Mouse (Mus musculus) hindbrain, embryonic 12.5 days (tissue): Measurements from ENCODE around the gene Ppat. TPM values are rescaled to one million over a fixed set of nuclear protein-coding genes. Genes with fewer than 3 reads are reported as not detected.
"Not testable (repeated sequence)": the region's sequence is repeated elsewhere in the genome, so short reads cannot be mapped to it uniquely, and the experiment has no call there.

ENCODE experiments used
- ATAC-seq: fragments of 200-750 bp; cut with Nextera tagmentation; 2 replicates; pipeline ENCODE4 v1.8.0; 2017; ENCODE audit warnings: moderate TSS enrichment; ENCODE audit not compliant: low FRiP score
- H3K27ac ChIP-seq: fragments of 300-500 bp; sonication (generic); 2 replicates; pipeline ENCODE4 v1.5.1; 2016; ENCODE audit warnings: mild to moderate bottlenecking
- H3K27me3 ChIP-seq: fragments of 300-500 bp; sonication (generic); 2 replicates; pipeline ENCODE4 v1.6.1; 2016; ENCODE audit warnings: mild to moderate bottlenecking
- H3K36me3 ChIP-seq: fragments of 300-500 bp; sonication (generic); 2 replicates; pipeline ENCODE4 v1.6.1; 2016; ENCODE audit warnings: mild to moderate bottlenecking
- H3K4me1 ChIP-seq: fragments of 300-500 bp; sonication (generic); 2 replicates; pipeline ENCODE4 v1.6.1; 2016
- H3K4me2 ChIP-seq: fragments of 300-500 bp; sonication (generic); replicated peaks from 2 replicates; pipeline ENCODE4 v1.6.1; 2016; ENCODE audit warnings: mild to moderate bottlenecking
- H3K4me3 ChIP-seq: fragments of 300-500 bp; sonication (generic); 2 replicates; pipeline ENCODE4 v1.5.1; 2016; ENCODE audit warnings: mild to moderate bottlenecking
- H3K9ac ChIP-seq: fragments of 300-500 bp; sonication (generic); 2 replicates; pipeline ENCODE4 v1.6.1; 2016; ENCODE audit warnings: mild to moderate bottlenecking, moderate library complexity
- H3K9me3 ChIP-seq: fragments of 300-500 bp; sonication (generic); replicated peaks from 2 replicates; pipeline ENCODE4 v1.6.1; 2016; ENCODE audit warnings: mild to moderate bottlenecking
- WGBS: fragments of 180-500 bp; shearing (Covaris S2); methylation state at CpG from one replicate; pipeline ENCODE4 v1.1.7; 2016; 5-methylcytosine and 5-hydroxymethylcytosine counted together
- polyA plus RNA-seq: library from polyadenylated mRNA; unstranded; fragments of >200 nt; fragmentation: Nextera tagmentation; extraction: Ambion mirVana; gene quantifications from 2 replicates; pipeline ENCODE4 v1.2.1, GENCODE M21; 2016

The Ppat gene
- 21.1 and 21.3 TPM in 2 replicates for polyA plus RNA-seq

DNA sequence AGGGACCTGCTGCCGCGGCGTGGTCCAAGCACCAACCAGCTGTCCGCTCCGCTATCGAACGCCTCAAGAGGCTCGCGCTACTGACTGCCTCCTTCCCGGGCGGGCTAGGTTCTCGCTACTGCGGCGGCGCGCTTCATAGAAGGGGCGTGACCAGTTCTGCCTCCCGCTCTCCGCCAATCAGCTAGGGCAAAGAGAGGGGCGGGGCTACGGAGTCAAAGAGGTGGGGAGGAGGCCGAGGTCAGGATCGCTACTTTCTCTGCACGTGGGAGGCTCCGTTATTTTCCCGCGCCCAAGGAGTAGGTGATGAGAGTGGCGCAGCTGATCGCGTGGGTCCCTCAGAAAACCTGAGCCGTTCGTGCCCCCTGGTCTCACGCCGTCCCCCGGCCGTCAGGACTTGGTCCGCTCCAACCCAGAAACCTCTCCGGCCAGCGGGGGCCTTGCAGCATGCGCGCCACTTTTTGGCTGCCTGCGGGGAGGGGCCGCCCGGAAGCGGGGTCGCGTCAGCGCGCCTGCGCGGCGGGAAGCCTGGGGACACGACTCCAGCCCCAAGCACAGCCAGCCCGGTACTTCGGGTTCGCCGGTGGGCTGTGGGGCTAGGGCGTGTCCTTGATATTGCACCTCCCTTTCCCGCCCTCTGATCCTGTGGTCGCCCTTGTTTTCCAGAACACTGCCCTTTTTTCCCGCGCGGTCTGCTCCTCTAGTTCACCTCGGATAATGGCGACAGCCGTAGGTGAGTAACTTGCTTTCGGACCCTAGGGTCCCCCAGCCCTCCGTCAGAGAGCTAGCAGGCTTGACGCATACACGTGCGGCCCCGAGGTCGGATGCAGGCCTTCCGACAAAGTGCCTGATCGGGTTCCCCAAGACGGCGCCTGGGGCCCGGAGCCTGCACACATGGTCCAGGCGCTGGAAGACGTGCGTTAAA lies at the start of gene Ppat, which contains the start of gene Paics:
Ppat (minus strand) TSS at position 473 of the 922 bp plus-strand sequence.
Paics (plus strand) TSS at position 202 of the 922 bp plus-strand sequence.
- peak within 1 kb of the TSS; percentile 93 for H3K4me2 ChIP-seq
- H3K9ac ChIP-seq, result peak within 1 kb of the TSS; percentile 79
- H3K27ac ChIP-seq, result peak within 1 kb of the TSS; percentile 82
- ATAC-seq, result peak; percentile 98
- peaks cover 29% of the 10 kb centered on the region for H3K4me1 ChIP-seq
- H3K4me3 ChIP-seq, result peak within 1 kb of the TSS; percentile 71
- H3K9me3 ChIP-seq, result no peaks in the 10 kb centered on the region
- under 1% methylated on average over 81 of the region's 81 CpGs for WGBS
- H3K27me3 ChIP-seq, result no peaks in the 10 kb centered on the region
- H3K36me3 ChIP-seq, result peaks cover 3% of the 10 kb centered on the region

DNA sequence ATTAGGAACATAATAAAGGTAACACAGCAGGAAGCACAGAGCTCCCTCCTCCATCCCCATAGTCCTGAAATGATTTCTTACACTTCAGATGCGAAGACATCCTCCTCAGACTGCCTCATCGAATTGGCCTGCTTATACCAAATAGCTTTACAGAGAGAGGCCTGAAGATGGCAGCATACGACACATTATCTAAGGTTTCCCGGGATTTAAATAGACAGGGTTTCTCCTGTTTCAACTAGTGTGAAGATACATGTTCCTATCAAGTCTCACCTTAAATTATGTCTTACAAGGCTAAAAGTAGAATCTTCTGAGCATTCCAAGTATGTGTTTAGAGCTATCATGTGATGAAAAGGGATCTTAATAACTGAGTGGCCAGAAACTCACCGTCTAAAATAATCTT lies 47.0 kb upstream of the Ppat start:
- ATAC-seq, result no peak
- WGBS, result 58% methylated on average over 5 of the region's 5 CpGs
- no peaks in the 10 kb centered on the region for H3K4me1 ChIP-seq
- 0 out of 2 replicates have a peak, but pooled peaks cover 5% of the 10 kb centered on the region for H3K9me3 ChIP-seq
- H3K36me3 ChIP-seq, result peaks cover 63% of the 10 kb centered on the region
- no peaks in the 10 kb centered on the region for H3K27me3 ChIP-seq
- H3K4me2 ChIP-seq, result no peak overlapping the region
- H3K4me3 ChIP-seq, result no peak overlapping the region
- no peak overlapping the region for H3K9ac ChIP-seq
- no peak overlapping the region for H3K27ac ChIP-seq

DNA sequence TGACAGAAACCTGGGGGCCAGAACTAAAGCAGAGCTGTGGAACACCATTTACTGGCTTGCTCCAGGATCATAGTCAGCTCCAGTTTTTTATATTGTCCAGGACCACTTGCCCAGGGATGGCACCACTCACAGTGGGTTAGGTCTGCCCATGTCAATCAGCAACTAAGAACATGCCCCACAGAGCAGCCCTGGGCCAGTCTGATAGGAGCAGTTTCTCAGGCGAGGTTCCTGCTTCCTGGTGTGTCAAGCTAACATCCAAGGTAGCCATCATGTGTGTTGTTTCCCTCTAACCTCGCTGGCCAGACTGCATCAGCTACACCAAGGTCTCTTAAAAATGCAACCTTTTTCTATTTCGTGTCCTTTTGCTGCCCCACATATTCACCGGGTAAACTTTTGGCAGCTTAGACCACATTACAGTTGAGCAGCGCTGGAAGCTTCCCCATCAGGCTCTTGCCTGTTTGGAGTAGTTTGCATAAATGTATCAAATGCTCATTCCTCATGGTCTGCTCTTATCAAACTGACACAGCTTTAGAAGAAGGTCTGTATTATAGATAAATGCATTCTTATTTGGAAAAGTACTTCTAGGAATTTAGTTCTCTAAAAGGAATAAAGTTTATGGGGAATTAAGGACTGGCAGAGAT lies 41.9 kb upstream of the Ppat start:
- Histone ChIP-seq H3K4me1 (no peaks in the 10 kb centered on the region), H3K27ac (no peak overlapping the region), H3K9me3 (no peaks in the 10 kb centered on the region), H3K4me2 (no peak overlapping the region), H3K36me3 (peaks cover 73% of the 10 kb centered on the region), H3K4me3 (no peak overlapping the region), H3K9ac (no peak overlapping the region), H3K27me3 (no peaks in the 10 kb centered on the region)
- WGBS, result 94% methylated on average over 5 of the region's 5 CpGs
- no peak for ATAC-seq

DNA sequence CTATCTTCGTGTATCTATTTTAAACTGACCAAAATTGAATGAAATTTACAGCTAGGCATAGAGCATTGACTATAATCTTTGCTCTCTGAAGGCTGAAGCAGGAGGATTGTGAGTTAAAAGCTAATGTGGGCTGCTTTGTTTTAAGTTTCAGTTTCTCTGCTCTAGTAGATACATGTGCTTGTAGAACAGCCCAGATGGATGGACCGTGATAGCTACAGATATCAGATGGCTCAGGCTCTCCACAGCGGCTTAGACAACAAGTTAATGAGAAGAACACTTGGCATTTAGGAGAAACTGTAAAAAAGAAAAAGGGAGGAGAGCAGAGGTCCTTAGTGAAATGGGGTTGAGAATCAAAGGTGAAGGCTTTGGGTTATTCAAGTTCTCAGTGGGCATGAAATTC lies 39.4 kb upstream of the Ppat start:
- Histone ChIP-seq H3K4me1 (no peaks in the 10 kb centered on the region), H3K9ac (no peak overlapping the region), H3K27ac (no peak overlapping the region), H3K4me2 (no peak overlapping the region), H3K4me3 (no peak overlapping the region), H3K27me3 (no peaks in the 10 kb centered on the region), H3K9me3 (no peaks in the 10 kb centered on the region), H3K36me3 (peaks cover 71% of the 10 kb centered on the region)
- ATAC-seq, result no peak
- 96% methylated on average over 3 of the region's 3 CpGs for WGBS

DNA sequence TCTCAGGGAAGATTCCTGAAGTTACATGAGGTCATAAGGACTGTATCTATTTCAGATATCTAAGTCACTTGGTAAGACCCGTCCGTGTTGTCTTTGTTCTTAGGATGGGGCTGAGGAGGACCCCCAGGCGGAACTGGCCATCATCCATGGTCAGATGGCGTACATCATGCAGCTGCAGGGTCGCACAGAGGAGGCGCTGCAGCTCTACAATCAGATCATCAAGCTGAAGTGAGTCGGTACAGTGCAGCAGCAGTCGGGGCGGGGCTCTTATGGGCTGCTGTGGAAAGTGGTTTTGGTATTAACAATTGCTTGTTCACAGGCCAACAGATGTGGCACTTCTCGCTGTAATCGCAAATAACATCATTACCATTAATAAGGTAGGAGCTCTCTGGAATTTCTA lies 32.6 kb upstream of the Ppat start:
- no peak for ATAC-seq
- Histone ChIP-seq H3K36me3 (peaks cover 70% of the 10 kb centered on the region), H3K4me1 (no peaks in the 10 kb centered on the region), H3K4me2 (no peak overlapping the region), H3K9me3 (no peaks in the 10 kb centered on the region), H3K27me3 (no peaks in the 10 kb centered on the region), H3K27ac (no peak overlapping the region), H3K9ac (no peak overlapping the region), H3K4me3 (no peak overlapping the region)
- 96% methylated on average over 11 of the region's 11 CpGs for WGBS

DNA sequence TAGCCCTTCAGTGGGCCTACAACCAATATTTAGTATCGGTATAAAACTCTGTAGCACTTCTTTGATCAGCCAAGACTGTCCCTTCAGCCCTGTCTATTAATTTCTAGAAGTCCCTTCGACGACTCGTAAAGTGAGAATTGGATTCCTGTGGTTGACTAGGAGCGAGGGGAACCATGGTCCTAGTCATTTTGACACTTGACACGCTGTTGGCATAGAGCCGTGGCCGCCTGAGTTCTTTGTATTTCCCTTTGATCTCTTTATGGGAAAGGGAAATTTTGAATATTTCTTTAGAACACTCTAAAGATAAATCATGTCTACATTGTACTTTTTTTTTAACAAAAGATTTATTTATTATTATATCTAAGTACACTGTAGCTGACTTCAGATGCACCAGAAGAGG lies 24.4 kb upstream of the Ppat start:
- Histone ChIP-seq H3K4me2 (peak overlapping the region; percentile 75), H3K36me3 (peaks cover 24% of the 10 kb centered on the region), H3K4me3 (peak overlapping the region; percentile 86), H3K27ac (no peak overlapping the region), H3K9ac (no peak overlapping the region), H3K4me1 (peaks cover 16% of the 10 kb centered on the region), H3K27me3 (no peaks in the 10 kb centered on the region), H3K9me3 (no peaks in the 10 kb centered on the region)
- WGBS, result 89% methylated on average over 8 of the region's 8 CpGs
- ATAC-seq, result no peak

DNA sequence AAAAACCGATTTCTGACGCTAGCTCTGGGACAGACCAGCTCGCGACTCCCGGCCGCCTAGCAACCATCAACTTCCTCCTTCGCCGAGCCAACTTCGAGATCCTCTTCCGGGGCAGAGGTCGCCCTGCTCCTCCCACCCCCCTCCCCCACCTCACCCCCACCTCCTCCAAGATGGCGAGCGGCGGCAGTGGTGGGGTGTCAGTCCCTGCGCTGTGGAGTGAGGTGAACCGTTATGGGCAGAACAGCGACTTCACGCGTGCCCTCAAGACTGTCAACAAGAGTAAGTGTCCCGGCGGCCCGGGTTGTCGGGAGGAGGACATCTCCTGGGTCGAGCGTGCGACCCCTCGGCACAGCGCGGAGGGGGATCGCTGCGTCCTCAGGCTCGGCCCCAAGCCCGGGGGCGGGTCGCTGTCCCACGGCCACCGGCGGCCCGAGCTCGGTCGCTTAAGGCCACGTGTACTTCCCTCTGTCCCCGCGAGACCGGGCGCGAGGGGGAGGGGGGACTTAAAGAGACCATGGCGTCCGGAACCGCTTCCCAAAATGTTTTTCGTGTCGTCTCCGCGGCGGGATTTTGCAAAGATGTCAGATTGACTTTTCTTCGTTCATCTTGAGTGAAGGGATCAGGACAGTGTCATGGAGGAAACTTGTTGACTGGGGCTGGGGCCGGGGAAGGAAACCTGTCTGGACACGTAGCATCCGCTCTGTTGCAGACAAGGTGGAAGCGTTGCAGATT lies 23.3 kb upstream of the Ppat start, which contains the start of gene Srp72:
Srp72 (plus strand) TSS at position 130 of the 732 bp plus-strand sequence.
- peak; percentile 96 for ATAC-seq
- peak within 1 kb of the TSS; percentile 86 for H3K4me3 ChIP-seq
- H3K27me3 ChIP-seq, result no peaks in the 10 kb centered on the region
- H3K9me3 ChIP-seq, result no peaks in the 10 kb centered on the region
- H3K9ac ChIP-seq, result peak within 1 kb of the TSS; percentile 81
- WGBS, result under 1% methylated on average over 60 of the region's 60 CpGs
- H3K4me2 ChIP-seq, result peak within 1 kb of the TSS; percentile 92
- peaks cover 27% of the 10 kb centered on the region for H3K36me3 ChIP-seq
- H3K4me1 ChIP-seq, result peaks cover 16% of the 10 kb centered on the region
- peak within 1 kb of the TSS; percentile 84 for H3K27ac ChIP-seq

DNA sequence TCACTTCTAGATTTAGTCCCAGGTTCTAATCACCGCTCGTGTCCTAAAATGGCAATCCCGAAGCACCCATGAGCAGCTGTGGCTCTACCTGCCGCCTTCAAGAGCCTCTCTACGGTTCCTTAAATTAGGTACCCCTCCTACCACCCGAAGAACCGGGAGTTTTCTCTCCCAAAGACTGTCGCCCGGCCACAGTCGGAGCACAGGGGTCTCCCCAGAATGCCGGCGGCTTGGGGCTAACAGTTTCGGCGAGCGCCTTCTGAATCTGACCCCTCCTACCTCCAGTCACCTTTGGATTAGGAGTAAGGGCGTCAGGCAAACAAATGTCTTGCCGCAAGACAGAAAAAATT lies 22.8 kb upstream of the Ppat start:
- H3K27me3 ChIP-seq, result no peaks in the 10 kb centered on the region
- peak overlapping the region; percentile 84; the same call in 1 of the 2 replicates for H3K27ac ChIP-seq
- WGBS, result 5% methylated on average over 17 of the region's 17 CpGs
- H3K9me3 ChIP-seq, result no peaks in the 10 kb centered on the region
- H3K36me3 ChIP-seq, result peaks cover 26% of the 10 kb centered on the region
- H3K4me3 ChIP-seq, result peak overlapping the region; percentile 86
- H3K9ac ChIP-seq, result peak overlapping the region; percentile 69
- no peak; the same call in 1 of the 2 replicates for ATAC-seq
- H3K4me1 ChIP-seq, result peaks cover 16% of the 10 kb centered on the region
- peak overlapping the region; percentile 92 for H3K4me2 ChIP-seq

DNA sequence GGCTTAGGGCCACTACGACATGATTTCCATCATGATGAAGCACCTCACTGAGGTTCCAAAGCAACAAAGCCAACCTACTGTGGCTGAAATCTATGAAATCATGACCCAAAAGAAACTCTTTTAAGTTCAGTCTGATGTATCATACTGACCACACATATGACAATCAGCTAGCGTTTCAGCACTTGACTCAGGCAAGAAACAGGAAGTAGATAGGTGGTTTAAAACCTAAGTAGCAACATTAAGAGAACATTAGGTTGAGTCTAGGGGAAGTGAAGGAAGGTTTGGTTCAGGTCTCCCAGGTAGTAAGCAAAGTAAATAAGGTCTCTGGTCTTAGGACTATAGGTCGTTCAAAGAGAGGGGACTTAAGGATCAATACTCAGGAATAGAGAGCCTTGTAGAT lies 22.1 kb upstream of the Ppat start:
- Histone ChIP-seq H3K27me3 (no peaks in the 10 kb centered on the region), H3K9ac (0 out of 2 replicates have a peak overlapping the region, but pooled peaks have one; percentile 69), H3K27ac (no peak overlapping the region), H3K4me1 (peaks cover 16% of the 10 kb centered on the region), H3K36me3 (peaks cover 27% of the 10 kb centered on the region), H3K9me3 (no peaks in the 10 kb centered on the region), H3K4me3 (peak overlapping the region; percentile 86), H3K4me2 (peak overlapping the region; percentile 92)
- ATAC-seq, result no peak
- WGBS, result 78% methylated on average over 3 of the region's 3 CpGs

DNA sequence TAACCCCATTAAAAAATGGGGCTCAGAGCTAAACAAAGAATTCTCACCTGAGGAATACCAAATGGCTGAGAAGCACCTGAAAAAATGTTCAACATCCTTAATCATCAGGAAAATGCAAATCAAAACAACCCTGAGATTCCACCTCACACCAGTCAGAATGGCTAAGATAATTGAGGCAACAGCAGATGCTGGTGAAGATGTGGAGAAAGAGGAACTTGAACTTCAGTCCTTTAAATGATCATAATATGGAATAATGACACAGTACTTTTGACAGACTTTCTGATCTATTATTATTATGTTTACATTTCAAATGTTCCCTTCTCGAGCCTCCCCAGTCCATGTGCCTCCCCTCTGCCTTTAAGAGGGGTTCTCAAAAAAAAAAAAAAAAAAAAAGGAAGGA lies 19.7 kb upstream of the Ppat start:
- peaks cover 16% of the 10 kb centered on the region for H3K4me1 ChIP-seq
- not testable (repeated sequence) for H3K9ac ChIP-seq, H3K27ac ChIP-seq, H3K4me2 ChIP-seq, ATAC-seq, H3K9me3 ChIP-seq, H3K4me3 ChIP-seq, H3K27me3 ChIP-seq
- WGBS, result 92% methylated on average over 1 of the region's 1 CpGs
- H3K36me3 ChIP-seq, result peaks cover 36% of the 10 kb centered on the region

DNA sequence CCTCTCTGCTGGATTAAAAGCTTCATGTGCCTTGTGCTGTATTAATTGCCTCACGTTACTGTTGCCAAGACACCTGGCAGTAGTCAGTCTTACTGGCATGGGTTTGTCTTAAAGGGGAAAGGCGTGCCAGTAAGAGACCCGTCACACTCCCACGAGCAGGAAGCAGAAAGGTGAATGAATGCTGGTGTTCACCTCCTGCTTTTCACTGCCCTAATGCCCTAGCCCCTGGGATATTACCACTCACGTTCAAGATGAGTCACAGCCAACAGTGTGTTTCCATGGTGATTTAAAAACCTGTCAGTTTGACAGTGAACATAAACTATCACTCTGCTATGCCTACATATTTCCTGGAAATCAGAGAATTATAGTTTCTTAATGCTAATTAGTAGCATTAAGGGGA lies 17.9 kb upstream of the Ppat start:
- no peak overlapping the region for H3K4me2 ChIP-seq
- no peak overlapping the region for H3K9ac ChIP-seq
- H3K27me3 ChIP-seq, result no peaks in the 10 kb centered on the region
- no peak overlapping the region for H3K27ac ChIP-seq
- peaks cover 8% of the 10 kb centered on the region for H3K4me1 ChIP-seq
- no peak overlapping the region for H3K4me3 ChIP-seq
- peaks cover 49% of the 10 kb centered on the region for H3K36me3 ChIP-seq
- no peaks in the 10 kb centered on the region for H3K9me3 ChIP-seq
- WGBS, result 86% methylated on average over 5 of the region's 5 CpGs
- ATAC-seq, result no peak

DNA sequence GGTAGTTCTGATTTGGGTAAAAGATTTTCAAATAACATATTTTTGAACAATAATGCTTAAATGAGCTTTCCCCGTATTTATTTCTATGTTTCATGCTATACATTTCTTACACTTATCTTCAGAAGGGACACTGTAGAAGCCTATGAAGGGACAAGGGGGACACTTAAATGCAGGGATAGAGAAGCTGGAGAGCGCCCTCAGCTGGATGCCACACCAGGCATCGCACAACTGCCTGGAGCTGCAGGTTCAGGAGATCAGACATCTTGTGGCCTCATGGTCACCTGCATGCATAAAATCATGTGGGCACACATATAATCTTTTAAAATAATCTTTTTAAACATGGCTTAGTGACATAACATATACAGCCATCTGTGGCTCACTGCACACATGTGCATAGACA lies 13.3 kb upstream of the Ppat start:
- H3K27ac ChIP-seq, result no peak overlapping the region
- H3K36me3 ChIP-seq, result peaks cover 75% of the 10 kb centered on the region
- H3K4me1 ChIP-seq, result no peaks in the 10 kb centered on the region
- 90% methylated on average over 3 of the region's 3 CpGs for WGBS
- no peak for ATAC-seq
- H3K27me3 ChIP-seq, result no peaks in the 10 kb centered on the region
- H3K9me3 ChIP-seq, result no peaks in the 10 kb centered on the region
- no peak overlapping the region for H3K4me2 ChIP-seq
- H3K9ac ChIP-seq, result no peak overlapping the region
- H3K4me3 ChIP-seq, result no peak overlapping the region
